Mouse (Mus musculus): Measurements from ENCODE around the gene Alg6.

Alg6 gene

GRCm38 (mm10) chr4:99714904-99715782 lies at the start of gene Alg6:
Gene Alg6 (plus strand): TSS chr4:99715664.
- DNase-seq, result peak; percentile 94 to 99

- DNase-seq, result no peak
Observed at GRCm38 (mm10) chr4:99670203-99670851, 45.1 kb upstream of the Alg6 start.

- no peak for DNase-seq
Observed at GRCm38 (mm10) chr4:99675191-99675590, 40.3 kb upstream of the Alg6 start.

GRCm38 (mm10) chr4:99683941-99684340 lies 31.5 kb upstream of the Alg6 start:
- no peak for DNase-seq

- DNase-seq, result no peak
Observed at GRCm38 (mm10) chr4:99686308-99686707, 29.2 kb upstream of the Alg6 start.

- peak; percentile 88 to 92 for DNase-seq
Observed at GRCm38 (mm10) chr4:99712583-99713183, 2.8 kb upstream of the Alg6 start.

- DNase-seq, result no peak
Observed at GRCm38 (mm10) chr4:99713971-99714370, 1.5 kb upstream of the Alg6 start.

GRCm38 (mm10) chr4:99715783-99716416 lies 436 bp downstream of the Alg6 start:
- DNase-seq, result no peak

GRCm38 (mm10) chr4:99717905-99718304 lies 2.4 kb downstream of the Alg6 start:
- no peak for DNase-seq

- DNase-seq, result no peak
Observed at GRCm38 (mm10) chr4:99724331-99724730, 8.9 kb downstream of the Alg6 start.

- no peak for DNase-seq
Observed at GRCm38 (mm10) chr4:99725914-99726451, 10.5 kb downstream of the Alg6 start.

GRCm38 (mm10) chr4:99739836-99740235 lies 24.4 kb downstream of the Alg6 start:
- no peak for DNase-seq

GRCm38 (mm10) chr4:99752426-99752825 lies 37.0 kb downstream of the Alg6 start:
- DNase-seq, result no peak

GRCm38 (mm10) chr4:99766303-99766702 lies 50.8 kb downstream of the Alg6 start:
- DNase-seq, result no peak

- DNase-seq, result peak; percentile 11 to 24
Observed at GRCm38 (mm10) chr4:99766753-99767152, 51.3 kb downstream of the Alg6 start.

- no peak for DNase-seq
Observed at GRCm38 (mm10) chr4:99770555-99770954, 55.1 kb downstream of the Alg6 start.

GRCm38 (mm10) chr4:99773041-99773440 lies 57.6 kb downstream of the Alg6 start:
- no peak for DNase-seq

GRCm38 (mm10) chr4:99792365-99792764 lies 76.9 kb downstream of the Alg6 start:
- DNase-seq, result no peak
